Mouse (Mus musculus) kidney, postnatal 0 days (tissue): Measurements from ENCODE around the gene Stk32b. TPM values are rescaled to one million over a fixed set of nuclear protein-coding genes. Genes with fewer than 3 reads are reported as not detected.

ENCODE experiments used
- ATAC-seq: fragments of 200-750 bp; cut with Nextera tagmentation; replicated peaks from 2 replicates; pipeline ENCODE4 v1.8.0; 2017; ENCODE audit warnings: low read depth, moderate number of reproducible peaks, moderate TSS enrichment, moderate library complexity; ENCODE audit not compliant: low FRiP score
- DNase-seq: peaks from one replicate; pipeline ENCODE4 v3.0.0-alpha.2; 2016; ENCODE audit warnings: low spot score
- H3K27ac ChIP-seq: fragments of 300-500 bp; sonication (generic); 2 replicates; pipeline ENCODE4 v1.5.1; 2014; ENCODE audit warnings: mild to moderate bottlenecking
- H3K27me3 ChIP-seq: fragments of 300-500 bp; sonication (generic); 2 replicates; pipeline ENCODE4 v1.6.1; 2014; ENCODE audit warnings: low read length, mixed read lengths; ENCODE audit not compliant: insufficient read depth
- H3K36me3 ChIP-seq: fragments of 300-500 bp; sonication (generic); 2 replicates; pipeline ENCODE4 v1.6.1; 2014; ENCODE audit warnings: low read length, mixed read lengths; ENCODE audit not compliant: insufficient read depth
- H3K4me1 ChIP-seq: fragments of 300-500 bp; sonication (generic); replicated peaks from 2 replicates; pipeline ENCODE4 v1.6.1; 2014; ENCODE audit warnings: antibody characterized with exemption, low read length, mixed read lengths; ENCODE audit not compliant: insufficient read depth
- H3K4me2 ChIP-seq: fragments of 300-500 bp; sonication (generic); 2 replicates; pipeline ENCODE4 v1.6.1; 2014; ENCODE audit warnings: mild to moderate bottlenecking, low read length, moderate library complexity, mixed read lengths
- H3K4me3 ChIP-seq: fragments of 300-500 bp; sonication (generic); replicated peaks from 2 replicates; pipeline ENCODE4 v1.5.1; 2014; ENCODE audit warnings: low read depth, low read length
- H3K9ac ChIP-seq: fragments of 300-500 bp; sonication (generic); 2 replicates; pipeline ENCODE4 v1.6.1; 2014; ENCODE audit warnings: low read depth, low read length
- H3K9me3 ChIP-seq: fragments of 300-500 bp; sonication (generic); replicated peaks from 2 replicates; pipeline ENCODE4 v1.6.1; 2016; ENCODE audit warnings: low read length, inconsistent platforms, mixed read lengths
- CTCF ChIP-seq: IDR thresholded peaks from 2 replicates; pipeline ENCODE4 v1.5.1; 2016; ENCODE audit warnings: antibody characterized with exemption, low read depth, mild to moderate bottlenecking, moderate library complexity
- WGBS: fragments of 180-500 bp; shearing (Covaris S2); extraction: QIAGEN DNeasy Blood & Tissue Kit; methylation state at CpG from one replicate; pipeline ENCODE4 v1.1.7; 2014; 5-methylcytosine and 5-hydroxymethylcytosine counted together
- polyA plus RNA-seq: library from polyadenylated mRNA; unstranded; fragments of >200 nt; fragmentation: Nextera tagmentation; extraction: Ambion mirVana; gene quantifications from 2 replicates; pipeline ENCODE4 v1.2.1, GENCODE M21; 2015

Stk32b gene
- polyA plus RNA-seq, 1 experiment from 2014 or later: 6.1 TPM

GRCm38 (mm10) chr5:37611874-37612273 lies 105.1 kb downstream of the Stk32b start:
- Histone ChIP-seq H3K4me1 (no peaks in the 10 kb centered on the region), H3K27ac (no peak overlapping the region), H3K27me3 (no peaks in the 10 kb centered on the region), H3K4me3 (no peak overlapping the region), H3K4me2 (no peak overlapping the region), H3K9ac (no peak overlapping the region), H3K9me3 (no peaks in the 10 kb centered on the region), H3K36me3 (no peaks in the 10 kb centered on the region)
- 83% methylated on average over 1 of the region's 1 CpGs for WGBS
- ATAC-seq (no peak), DNase-seq (no peak)
- no peak for TF ChIP-seq CTCF

DNA sequence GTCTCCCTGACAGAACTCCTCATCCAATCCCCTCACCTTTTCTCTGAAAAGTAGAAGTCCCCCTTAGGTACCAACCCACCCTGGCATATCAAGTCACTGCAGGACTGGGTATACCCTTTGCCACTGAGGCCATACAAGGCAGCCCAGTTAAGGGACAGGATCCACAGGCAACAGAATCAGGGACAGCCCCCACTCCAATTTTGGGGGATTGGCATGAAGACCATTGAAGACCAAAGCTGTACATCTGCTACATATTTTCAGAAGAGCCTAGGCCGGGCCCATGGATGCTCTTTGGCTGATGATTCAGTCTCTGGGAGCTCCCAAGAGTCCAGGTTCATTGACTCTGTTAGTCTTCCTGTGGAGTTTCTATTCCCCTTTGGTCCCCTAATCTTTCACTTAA lies 117.4 kb downstream of the Stk32b start:
- no peak overlapping the region for H3K27ac ChIP-seq
- no peaks in the 10 kb centered on the region for H3K9me3 ChIP-seq
- DNase-seq (no peak), ATAC-seq (no peak)
- H3K4me1 ChIP-seq: no peaks in the 10 kb centered on the region
- no peak for TF ChIP-seq CTCF
- H3K36me3 ChIP-seq: no peaks in the 10 kb centered on the region
- no peak overlapping the region for H3K9ac ChIP-seq
- H3K27me3 ChIP-seq: no peaks in the 10 kb centered on the region
- H3K4me3 ChIP-seq: no peak overlapping the region
- WGBS: 88% methylated on average over 1 of the region's 1 CpGs
- H3K4me2 ChIP-seq: no peak overlapping the region

DNA sequence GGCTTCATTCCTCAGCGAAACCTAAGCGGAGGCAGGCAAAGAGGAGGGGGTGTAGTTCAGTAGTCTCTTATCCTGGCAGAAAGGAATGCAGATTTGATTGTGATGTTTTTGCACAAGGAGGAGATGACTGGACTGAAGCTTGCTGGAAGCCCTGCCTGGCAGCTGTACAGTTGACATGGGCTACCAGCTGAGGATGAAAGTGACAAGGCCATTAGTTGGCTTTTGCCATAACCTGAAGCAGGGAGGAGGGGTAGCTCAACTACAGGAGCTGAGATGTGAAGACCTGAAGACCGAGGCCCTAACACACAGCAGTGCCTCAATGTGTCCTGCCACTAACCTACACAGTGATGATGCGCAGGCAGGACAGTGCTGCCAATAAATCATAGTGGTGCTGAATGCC lies 118.7 kb downstream of the Stk32b start:
- DNase-seq (no peak), ATAC-seq (no peak)
- WGBS: 93% methylated on average over 4 of the region's 4 CpGs
- Histone ChIP-seq H3K4me3 (no peak overlapping the region), H3K27ac (no peak overlapping the region), H3K4me2 (no peak overlapping the region), H3K27me3 (no peaks in the 10 kb centered on the region), H3K36me3 (no peaks in the 10 kb centered on the region), H3K9ac (no peak overlapping the region), H3K9me3 (no peaks in the 10 kb centered on the region), H3K4me1 (no peaks in the 10 kb centered on the region)
- no peak for TF ChIP-seq CTCF

- Histone ChIP-seq H3K9ac (no peak overlapping the region), H3K27ac (no peak overlapping the region), H3K36me3 (no peaks in the 10 kb centered on the region), H3K4me3 (no peak overlapping the region), H3K9me3 (no peaks in the 10 kb centered on the region), H3K4me2 (no peak overlapping the region), H3K27me3 (no peaks in the 10 kb centered on the region), H3K4me1 (no peaks in the 10 kb centered on the region)
- ATAC-seq (no peak), DNase-seq (no peak)
- WGBS: 85% methylated on average over 5 of the region's 5 CpGs
- no peak for TF ChIP-seq CTCF
These were observed 124.6 kb downstream of the Stk32b start for GRCm38 (mm10) chr5:37592411-37592810.

GRCm38 (mm10) chr5:37587861-37588260 lies 129.1 kb downstream of the Stk32b start:
- no peak for DNase-seq

DNA sequence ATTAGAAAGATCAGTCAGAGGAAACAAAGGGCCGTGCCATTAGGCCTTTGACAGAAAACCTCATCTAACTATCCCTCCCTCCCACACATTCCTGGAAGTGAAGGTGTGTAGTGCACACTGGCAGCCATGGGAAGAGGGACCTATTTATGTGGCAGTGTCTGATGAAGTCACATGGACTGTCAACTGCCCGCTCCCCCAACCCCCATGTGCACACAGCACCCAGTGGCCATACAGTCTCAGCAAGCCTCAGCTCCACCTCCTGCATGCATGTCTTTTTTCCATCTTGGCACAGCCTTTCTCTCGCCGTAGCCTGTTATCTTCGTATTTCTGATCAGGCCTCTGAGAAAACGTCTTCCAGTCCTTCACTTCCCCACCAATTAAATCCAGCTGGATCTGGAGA lies 130.9 kb downstream of the Stk32b start:
- Histone ChIP-seq H3K4me2 (no peak overlapping the region), H3K4me1 (no peaks in the 10 kb centered on the region), H3K27me3 (no peaks in the 10 kb centered on the region), H3K4me3 (no peak overlapping the region), H3K9ac (no peak overlapping the region), H3K9me3 (no peaks in the 10 kb centered on the region), H3K36me3 (no peaks in the 10 kb centered on the region), H3K27ac (no peak overlapping the region)
- DNase-seq (no peak), ATAC-seq (no peak)
- no peak for TF ChIP-seq CTCF
- WGBS: 77% methylated on average over 6 of the region's 6 CpGs

More at GRCm38 (mm10) chr5:37587861-37588260, 129.1 kb downstream of the Stk32b start:
- Histone ChIP-seq H3K9me3 (no peaks in the 10 kb centered on the region), H3K9ac (no peak overlapping the region), H3K27me3 (no peaks in the 10 kb centered on the region), H3K4me1 (no peaks in the 10 kb centered on the region), H3K27ac (no peak overlapping the region), H3K4me2 (no peak overlapping the region), H3K4me3 (no peak overlapping the region), H3K36me3 (no peaks in the 10 kb centered on the region)
- no peak for TF ChIP-seq CTCF
- ATAC-seq: no peak
- WGBS: 60% methylated on average over 5 of the region's 5 CpGs

DNA sequence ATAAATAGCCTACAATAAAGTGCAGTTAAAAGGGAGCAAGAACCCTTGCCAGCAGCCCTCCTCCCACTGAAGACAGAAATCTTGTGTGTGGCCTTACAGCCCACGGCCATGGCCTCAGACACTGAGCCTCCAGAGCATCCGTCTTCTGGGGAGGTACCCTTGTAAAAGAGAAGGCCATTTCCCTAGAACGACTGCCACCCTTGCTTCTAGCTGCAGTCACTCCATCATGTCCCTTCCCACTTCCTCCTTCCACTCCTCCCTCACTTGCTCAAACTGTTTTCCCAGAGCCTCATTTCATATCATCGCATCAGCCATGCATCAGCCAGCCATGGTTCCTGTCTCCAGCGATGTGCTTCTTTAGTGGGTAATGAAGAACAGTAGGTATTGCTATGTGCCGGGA lies 141.5 kb downstream of the Stk32b start:
- H3K9me3 ChIP-seq: no peaks in the 10 kb centered on the region
- H3K4me2 ChIP-seq: no peak overlapping the region
- H3K27me3 ChIP-seq: no peaks in the 10 kb centered on the region
- no peak overlapping the region for H3K9ac ChIP-seq
- H3K27ac ChIP-seq: no peak overlapping the region
- no peaks in the 10 kb centered on the region for H3K36me3 ChIP-seq
- TF ChIP-seq CTCF: no peak
- WGBS: 45% methylated on average over 6 of the region's 6 CpGs
- no peak overlapping the region for H3K4me3 ChIP-seq
- no peak for ATAC-seq
- no peak for DNase-seq
- H3K4me1 ChIP-seq: no peaks in the 10 kb centered on the region
